Mouse (Mus musculus): ENCODE results near the gene Spock2.

GRCm38 (mm10) chr10:60062931-60063330, 43.1 kb upstream of the Spock2 start:
- TF ChIP-seq CTCF (IDR thresholded peaks at IDR 0.05; ENCODE audit: low read depth, low read length): no peak
- TF ChIP-seq POLR2A (IDR thresholded peaks at IDR 0.05; ENCODE audit: insufficient read depth, low read length): no peak
